Mouse (Mus musculus) erythroblast, embryonic 14.5 days (primary cell): Measurements from ENCODE around the gene Haus4. TPM values are rescaled to one million over a fixed set of nuclear protein-coding genes. Genes with fewer than 3 reads are reported as not detected.

Source experiments
- H3K27me3 ChIP-seq: 2 replicates; pipeline ENCODE4 v1.6.1; 2012; ENCODE audit warnings: inconsistent platforms; ENCODE audit not compliant: control insufficient read depth
- H3K36me3 ChIP-seq: 2 replicates; pipeline ENCODE4 v1.6.1; 2012; ENCODE audit warnings: mild to moderate bottlenecking, inconsistent platforms; ENCODE audit not compliant: control insufficient read depth
- H3K4me1 ChIP-seq: 2 replicates; pipeline ENCODE4 v1.6.1; 2012; ENCODE audit warnings: inconsistent platforms; ENCODE audit not compliant: control insufficient read depth
- H3K4me3 ChIP-seq: replicated peaks from 2 replicates; pipeline ENCODE3; 2012; ENCODE audit warnings: moderate library complexity, mild to moderate bottlenecking, inconsistent platforms
- H3K9me3 ChIP-seq: 2 replicates; pipeline ENCODE4 v1.6.1; 2012; ENCODE audit warnings: low read length, inconsistent platforms, mixed read lengths; ENCODE audit not compliant: control insufficient read depth
- GATA1 ChIP-seq: IDR thresholded peaks from 2 replicates; pipeline ENCODE4 v1.6.1; 2012; ENCODE audit warnings: low read length, inconsistent platforms, mixed read lengths
- TAL1 ChIP-seq: IDR thresholded peaks from 3 replicates; pipeline ENCODE4 v1.6.1; 2012; ENCODE audit warnings: low read length, inconsistent platforms, mixed read lengths
- polyA plus RNA-seq: library from polyadenylated mRNA; stranded (reverse); fragments of >175 nt; gene quantifications from 2 replicates; pipeline ENCODE4 v1.2.3, GENCODE M21; 2012

Gene Haus4
- polyA plus RNA-seq, 1 experiment = 11.7 TPM

- TF ChIP-seq TAL1 (no peak), GATA1 (no peak)
- Histone ChIP-seq H3K9me3 (no peaks in the 10 kb centered on the region), H3K36me3 (no peaks in the 10 kb centered on the region), H3K27me3 (no peaks in the 10 kb centered on the region), H3K4me3 (no peak overlapping the region), H3K4me1 (no peaks in the 10 kb centered on the region; the same call in 1 of the 2 replicates)
Observed at GRCm38 (mm10) chr14:54492345-54493131, 61.9 kb downstream of the Haus4 start.

Other genes with a start within 250 kb of the Haus4 start
- 5.6 and 6.8 TPM in 2 replicates for gene Oxa1l, start 193.8 kb downstream of the Haus4 start, polyA plus RNA-seq
- gene Slc7a7, start 136.8 kb downstream of the Haus4 start, polyA plus RNA-seq = 0.06 TPM in 1 of 2 replicates, not detected in the other
- 62.3 and 63.5 TPM in 2 replicates for gene Mrpl52, start 127.7 kb downstream of the Haus4 start, polyA plus RNA-seq
- gene Mmp14, start 123.0 kb downstream of the Haus4 start, polyA plus RNA-seq = 0.10 and 0.18 TPM in 2 replicates
- gene Lrp10, start 90.5 kb downstream of the Haus4 start, polyA plus RNA-seq = 15.3 and 15.9 TPM in 2 replicates
- not detected in 2 replicates for gene Rem2, start 78.5 kb downstream of the Haus4 start, polyA plus RNA-seq
- gene Prmt5, start 37.1 kb downstream of the Haus4 start, polyA plus RNA-seq = 4.4 and 4.8 TPM in 2 replicates
- not detected in 2 replicates for gene Ajuba, start 22.9 kb upstream of the Haus4 start, polyA plus RNA-seq
- gene 4931414P19Rik, start 51.4 kb upstream of the Haus4 start, polyA plus RNA-seq = 0.94 and 1.5 TPM in 2 replicates
- 17.6 and 21.7 TPM in 2 replicates for gene Psmb5, start 63.4 kb upstream of the Haus4 start, polyA plus RNA-seq
- gene Psmb11, start 66.8 kb upstream of the Haus4 start, polyA plus RNA-seq = not detected in 2 replicates
- gene Gm17606, start 86.3 kb upstream of the Haus4 start, polyA plus RNA-seq = not detected in 2 replicates
- 0.46 and 0.60 TPM in 2 replicates for gene Cdh24, start 86.7 kb upstream of the Haus4 start, polyA plus RNA-seq
- gene 1700123O20Rik, start 131.6 kb upstream of the Haus4 start, polyA plus RNA-seq = 4.9 and 7.8 TPM in 2 replicates
- 38.2 and 40.2 TPM in 2 replicates for gene Acin1, start 132.3 kb upstream of the Haus4 start, polyA plus RNA-seq
- gene Gm29776, start 144.2 kb upstream of the Haus4 start, polyA plus RNA-seq = not detected in 2 replicates
- 0.05 and 0.24 TPM in 2 replicates for gene Cebpe, start 157.6 kb upstream of the Haus4 start, polyA plus RNA-seq
- 0.25 TPM in 2 replicates for gene Slc7a8, start 227.3 kb upstream of the Haus4 start, polyA plus RNA-seq